Mouse (Mus musculus): ENCODE results near the gene Ppp1r12a. TPM values are rescaled to one million over a fixed set of nuclear protein-coding genes. Genes with fewer than 3 reads are reported as not detected.

The Ppp1r12a gene
- polyA plus RNA-seq, 1 experiment, result 13.8 TPM

GRCm38 (mm10) chr10:108283418-108283817 is 121.4 kb downstream of the Ppp1r12a start:
- Histone ChIP-seq H3K36me3 (replicated peaks; ENCODE audit: low read length) (peaks cover 58% of the 10 kb centered on the region), H3K27me3 (replicated peaks) (no peaks in the 10 kb centered on the region), H3K4me3 (replicated peaks) (no peak overlapping the region), H3K4me1 (no peaks in the 10 kb centered on the region; the same call in 1 of the 2 replicates), H3K9me3 (no peaks in the 10 kb centered on the region)
- TF ChIP-seq FLI1 (IDR thresholded peaks at IDR 0.05; ENCODE audit: low read length) (no peak), GATA1 (IDR thresholded peaks at IDR 0.05; ENCODE audit: borderline replicate concordance, low read length) (no peak)

GRCm38 (mm10) chr10:108283837-108284236 is 121.8 kb downstream of the Ppp1r12a start:
- Histone ChIP-seq H3K4me1 (no peaks in the 10 kb centered on the region; the same call in 1 of the 2 replicates), H3K36me3 (replicated peaks; ENCODE audit: low read length) (peaks cover 54% of the 10 kb centered on the region), H3K9me3 (no peaks in the 10 kb centered on the region), H3K27me3 (replicated peaks) (no peaks in the 10 kb centered on the region), H3K4me3 (replicated peaks) (no peak overlapping the region)
- TF ChIP-seq FLI1 (IDR thresholded peaks at IDR 0.05; ENCODE audit: low read length), result no peak
- no peak for TF ChIP-seq GATA1 (IDR thresholded peaks at IDR 0.05; ENCODE audit: borderline replicate concordance, low read length)

- Histone ChIP-seq H3K27me3 (replicated peaks) (no peaks in the 10 kb centered on the region), H3K9me3 (no peaks in the 10 kb centered on the region), H3K36me3 (replicated peaks; ENCODE audit: low read length) (peaks cover 48% of the 10 kb centered on the region), H3K4me1 (no peaks in the 10 kb centered on the region; the same call in 1 of the 2 replicates), H3K4me3 (replicated peaks) (no peak overlapping the region)
- TF ChIP-seq GATA1 (IDR thresholded peaks at IDR 0.05; ENCODE audit: borderline replicate concordance, low read length) (no peak), FLI1 (IDR thresholded peaks at IDR 0.05; ENCODE audit: low read length) (no peak)
These were observed 122.5 kb downstream of the Ppp1r12a start for GRCm38 (mm10) chr10:108284445-108284844.

- Histone ChIP-seq H3K27me3 (replicated peaks) (no peaks in the 10 kb centered on the region), H3K9me3 (no peaks in the 10 kb centered on the region), H3K4me3 (replicated peaks) (no peak overlapping the region), H3K36me3 (replicated peaks; ENCODE audit: low read length) (peaks cover 42% of the 10 kb centered on the region), H3K4me1 (no peaks in the 10 kb centered on the region; the same call in 1 of the 2 replicates)
- TF ChIP-seq FLI1 (IDR thresholded peaks at IDR 0.05; ENCODE audit: low read length) (no peak), GATA1 (IDR thresholded peaks at IDR 0.05; ENCODE audit: borderline replicate concordance, low read length) (no peak)
These were observed 123.0 kb downstream of the Ppp1r12a start for GRCm38 (mm10) chr10:108284977-108285376.

- Histone ChIP-seq H3K4me1 (no peaks in the 10 kb centered on the region; the same call in 1 of the 2 replicates), H3K9me3 (no peaks in the 10 kb centered on the region), H3K36me3 (replicated peaks; ENCODE audit: low read length) (peaks cover 27% of the 10 kb centered on the region), H3K4me3 (replicated peaks) (no peak overlapping the region), H3K27me3 (replicated peaks) (no peaks in the 10 kb centered on the region)
- TF ChIP-seq GATA1 (IDR thresholded peaks at IDR 0.05; ENCODE audit: borderline replicate concordance, low read length) (no peak), FLI1 (IDR thresholded peaks at IDR 0.05; ENCODE audit: low read length) (no peak)
These were observed 124.9 kb downstream of the Ppp1r12a start for GRCm38 (mm10) chr10:108286658-108287437.

GRCm38 (mm10) chr10:108287438-108287801 is 125.4 kb downstream of the Ppp1r12a start:
- no peak for TF ChIP-seq GATA1 (IDR thresholded peaks at IDR 0.05; ENCODE audit: borderline replicate concordance, low read length)
- TF ChIP-seq FLI1 (IDR thresholded peaks at IDR 0.05; ENCODE audit: low read length), result no peak
- peaks cover 21% of the 10 kb centered on the region for H3K36me3 ChIP-seq (replicated peaks; ENCODE audit: low read length)
- no peaks in the 10 kb centered on the region for H3K9me3 ChIP-seq
- no peaks in the 10 kb centered on the region for H3K27me3 ChIP-seq (replicated peaks)
- H3K4me1 ChIP-seq, result no peaks in the 10 kb centered on the region; the same call in 1 of the 2 replicates
- no peak overlapping the region for H3K4me3 ChIP-seq (replicated peaks)

- Histone ChIP-seq H3K9me3 (no peaks in the 10 kb centered on the region), H3K27me3 (replicated peaks) (no peaks in the 10 kb centered on the region), H3K36me3 (replicated peaks; ENCODE audit: low read length) (peaks cover 3% of the 10 kb centered on the region), H3K4me1 (no peaks in the 10 kb centered on the region), H3K4me3 (replicated peaks) (no peak overlapping the region)
- TF ChIP-seq FLI1 (IDR thresholded peaks at IDR 0.05; ENCODE audit: low read length), result no peak
- no peak for TF ChIP-seq GATA1 (IDR thresholded peaks at IDR 0.05; ENCODE audit: borderline replicate concordance, low read length)
These were observed 128.1 kb downstream of the Ppp1r12a start for GRCm38 (mm10) chr10:108290046-108290445.

GRCm38 (mm10) chr10:108291688-108292471 is 129.9 kb downstream of the Ppp1r12a start:
- Histone ChIP-seq H3K36me3 (replicated peaks; ENCODE audit: low read length) (no peaks in the 10 kb centered on the region), H3K4me1 (no peaks in the 10 kb centered on the region), H3K4me3 (replicated peaks) (no peak overlapping the region), H3K27me3 (replicated peaks) (no peaks in the 10 kb centered on the region), H3K9me3 (no peaks in the 10 kb centered on the region)
- no peak for TF ChIP-seq GATA1 (IDR thresholded peaks at IDR 0.05; ENCODE audit: borderline replicate concordance, low read length)
- no peak for TF ChIP-seq FLI1 (IDR thresholded peaks at IDR 0.05; ENCODE audit: low read length)

GRCm38 (mm10) chr10:108292651-108293050 is 130.7 kb downstream of the Ppp1r12a start:
- Histone ChIP-seq H3K4me1 (no peaks in the 10 kb centered on the region), H3K4me3 (replicated peaks) (no peak overlapping the region), H3K27me3 (replicated peaks) (no peaks in the 10 kb centered on the region), H3K36me3 (replicated peaks; ENCODE audit: low read length) (no peaks in the 10 kb centered on the region), H3K9me3 (no peaks in the 10 kb centered on the region)
- no peak for TF ChIP-seq GATA1 (IDR thresholded peaks at IDR 0.05; ENCODE audit: borderline replicate concordance, low read length)
- TF ChIP-seq FLI1 (IDR thresholded peaks at IDR 0.05; ENCODE audit: low read length), result no peak
